Mouse (Mus musculus): Measurements from ENCODE around the gene Srsf1. TPM values are rescaled to one million over a fixed set of nuclear protein-coding genes. Genes with fewer than 3 reads are reported as not detected.

Srsf1 gene
- polyA plus RNA-seq (2012; rRNA removed) = 37.3 and 52.4 TPM in 2 replicates

DNA sequence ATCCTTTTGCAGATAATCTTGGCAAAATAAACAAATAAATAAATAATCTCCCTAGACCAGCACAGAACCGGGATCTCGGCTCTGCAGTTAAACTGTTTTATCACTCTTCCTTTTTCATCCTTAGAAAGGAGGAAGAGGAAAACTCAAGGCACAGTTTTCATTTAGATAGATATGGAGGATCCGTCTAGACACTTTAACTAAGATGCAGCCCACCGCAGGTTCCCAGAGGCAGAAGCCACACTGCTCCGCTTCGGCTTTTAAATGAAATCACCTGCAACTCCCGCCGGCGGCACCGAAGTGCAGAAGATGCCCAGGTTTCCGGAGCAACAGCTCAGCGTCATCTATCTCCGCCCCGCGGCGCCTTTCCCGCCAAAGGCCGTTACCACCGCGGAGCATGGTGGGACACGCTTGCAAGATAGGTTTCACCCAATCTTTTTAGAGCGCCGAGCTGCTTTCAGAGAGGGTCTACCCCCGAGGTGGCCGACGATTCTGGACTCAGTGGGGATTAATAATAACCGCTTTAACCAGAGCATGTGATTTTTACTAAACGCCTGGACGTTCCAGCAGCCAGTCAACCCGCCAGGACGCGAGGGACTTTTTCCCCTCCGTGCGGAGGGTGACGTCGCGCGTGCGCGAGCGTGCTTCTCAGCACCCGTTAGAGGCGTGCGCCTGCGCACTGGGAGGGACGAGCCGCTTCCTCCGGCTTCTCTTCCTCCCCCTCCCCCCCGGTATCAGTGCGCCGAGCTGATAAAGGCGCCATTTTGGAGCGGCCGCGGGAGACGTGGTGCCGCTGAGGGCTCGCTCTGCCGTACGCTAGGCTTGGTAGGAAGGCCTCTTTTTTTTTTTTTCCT is at the start of gene Srsf1:
Gene Srsf1, plus strand, starts transcription at position 430 of the 851 bp plus-strand sequence.
- Histone ChIP-seq H3K36me3 (ENCODE audit: control insufficient read depth, insufficient read depth, low read length) (peaks cover 9% of the 10 kb centered on the region), H3K4me1 (ENCODE audit: control insufficient read depth, insufficient read depth, insufficient read length, low read length) (peaks cover 3% of the 10 kb centered on the region; the same call in 1 of the 2 replicates), H3K27me3 (ENCODE audit: control insufficient read depth, insufficient read depth, low read length) (no peaks in the 10 kb centered on the region), H3K27ac (ENCODE audit: insufficient read depth, low read depth, low read length) (peak within 1 kb of the TSS; percentile 99), H3K4me3 (ENCODE audit: low read depth, low read length) (peak within 1 kb of the TSS; percentile 95)
- peak; percentile 94 for TF ChIP-seq POLR2A (IDR thresholded peaks at IDR 0.05; ENCODE audit: low read depth, low read length)
- TF ChIP-seq CTCF (IDR thresholded peaks at IDR 0.05; ENCODE audit: extremely low read depth, insufficient read length, insufficient replicate concordance, low read depth, low read length) = peak; percentile 11; the same call in 1 of the 2 replicates
- WGBS = under 1% methylated on average over 54 of the region's 60 CpGs

DNA sequence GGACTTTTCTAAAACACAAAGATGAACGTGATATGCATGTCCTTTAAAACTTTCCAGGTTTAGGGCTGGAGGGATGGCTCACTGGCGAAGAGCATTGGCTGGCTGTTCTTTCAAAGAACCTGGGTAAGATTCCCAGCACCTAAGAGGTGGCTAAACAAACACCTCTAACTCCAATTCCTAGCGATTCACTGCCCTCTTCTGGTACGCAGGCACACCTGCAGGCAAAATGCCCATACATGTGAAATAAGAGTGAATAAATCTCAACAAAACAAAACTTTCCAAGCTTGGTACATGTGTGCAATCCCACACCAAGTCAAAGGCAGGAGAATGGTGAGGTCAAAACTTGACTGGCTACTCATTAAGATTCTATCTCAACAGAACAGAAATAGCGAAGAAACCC is 47.4 kb upstream of the Srsf1 start:
- no peak overlapping the region for H3K4me3 ChIP-seq (ENCODE audit: low read depth, low read length)
- H3K27ac ChIP-seq (ENCODE audit: insufficient read depth, low read depth, low read length) = no peak overlapping the region
- H3K36me3 ChIP-seq (ENCODE audit: control insufficient read depth, insufficient read depth, low read length) = no peaks in the 10 kb centered on the region
- 0 out of 2 replicates have a peak, but pooled peaks have one; percentile 11 for TF ChIP-seq CTCF (IDR thresholded peaks at IDR 0.05; ENCODE audit: extremely low read depth, insufficient read length, insufficient replicate concordance, low read depth, low read length)
- no peak for TF ChIP-seq POLR2A (IDR thresholded peaks at IDR 0.05; ENCODE audit: low read depth, low read length)
- no peaks in the 10 kb centered on the region for H3K27me3 ChIP-seq (ENCODE audit: control insufficient read depth, insufficient read depth, low read length)
- WGBS = 94% methylated on average over 5 of the region's 5 CpGs
- H3K4me1 ChIP-seq (ENCODE audit: control insufficient read depth, insufficient read depth, insufficient read length, low read length) = no peaks in the 10 kb centered on the region; the same call in 1 of the 2 replicates

DNA sequence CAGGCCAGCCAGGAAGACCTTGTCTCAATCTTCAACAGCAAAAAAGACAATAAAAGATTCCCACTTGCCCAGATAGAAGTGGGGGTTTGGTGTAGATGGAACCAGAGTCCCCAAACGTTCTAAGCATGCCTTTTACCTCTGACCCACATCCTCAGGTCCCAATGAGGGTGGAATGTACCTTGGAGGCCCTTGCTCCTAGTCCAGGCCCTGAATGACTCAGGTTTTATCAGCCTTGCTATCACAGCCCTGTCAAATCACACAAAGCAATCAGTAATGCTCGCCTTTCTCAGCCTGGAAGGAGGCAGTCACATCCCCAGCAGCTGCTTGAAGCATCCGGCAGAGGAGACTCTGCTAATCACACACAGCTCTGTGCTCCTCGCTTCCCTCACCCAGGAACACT is 44.4 kb upstream of the Srsf1 start:
- no peak overlapping the region for H3K4me3 ChIP-seq (ENCODE audit: low read depth, low read length)
- no peak overlapping the region for H3K27ac ChIP-seq (ENCODE audit: insufficient read depth, low read depth, low read length)
- TF ChIP-seq CTCF (IDR thresholded peaks at IDR 0.05; ENCODE audit: extremely low read depth, insufficient read length, insufficient replicate concordance, low read depth, low read length) (no peak), POLR2A (IDR thresholded peaks at IDR 0.05; ENCODE audit: low read depth, low read length) (no peak)
- no peaks in the 10 kb centered on the region for H3K36me3 ChIP-seq (ENCODE audit: control insufficient read depth, insufficient read depth, low read length)
- WGBS = 64% methylated on average over 4 of the region's 4 CpGs
- H3K4me1 ChIP-seq (ENCODE audit: control insufficient read depth, insufficient read depth, insufficient read length, low read length) = no peaks in the 10 kb centered on the region; the same call in 1 of the 2 replicates
- no peaks in the 10 kb centered on the region for H3K27me3 ChIP-seq (ENCODE audit: control insufficient read depth, insufficient read depth, low read length)

DNA sequence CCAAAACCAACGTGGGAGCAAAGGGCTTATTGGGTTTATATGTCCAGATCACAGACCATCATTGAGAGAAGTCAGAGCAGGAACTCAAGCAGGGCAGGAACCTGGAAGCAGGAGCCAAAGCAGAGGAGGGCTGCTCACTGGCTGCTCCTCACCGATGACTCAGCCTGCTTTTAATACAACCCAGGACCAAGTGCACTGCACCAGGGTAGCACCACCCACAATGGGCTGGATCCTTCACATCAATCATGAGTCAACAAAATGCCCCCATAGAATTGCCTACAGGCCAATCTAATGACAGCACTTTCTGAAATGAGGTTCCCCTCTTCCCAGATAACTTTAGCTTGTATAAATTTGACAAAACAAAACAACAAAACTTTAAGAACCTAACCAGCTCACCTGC is 43.0 kb upstream of the Srsf1 start:
- H3K4me1 ChIP-seq (ENCODE audit: control insufficient read depth, insufficient read depth, insufficient read length, low read length) = peaks cover 7% of the 10 kb centered on the region; the same call in 1 of the 2 replicates
- no peak overlapping the region for H3K4me3 ChIP-seq (ENCODE audit: low read depth, low read length)
- no peaks in the 10 kb centered on the region for H3K27me3 ChIP-seq (ENCODE audit: control insufficient read depth, insufficient read depth, low read length)
- no peak for TF ChIP-seq CTCF (IDR thresholded peaks at IDR 0.05; ENCODE audit: extremely low read depth, insufficient read length, insufficient replicate concordance, low read depth, low read length)
- no peak overlapping the region for H3K27ac ChIP-seq (ENCODE audit: insufficient read depth, low read depth, low read length)
- H3K36me3 ChIP-seq (ENCODE audit: control insufficient read depth, insufficient read depth, low read length) = no peaks in the 10 kb centered on the region
- WGBS = 39% methylated on average over 2 of the region's 2 CpGs

DNA sequence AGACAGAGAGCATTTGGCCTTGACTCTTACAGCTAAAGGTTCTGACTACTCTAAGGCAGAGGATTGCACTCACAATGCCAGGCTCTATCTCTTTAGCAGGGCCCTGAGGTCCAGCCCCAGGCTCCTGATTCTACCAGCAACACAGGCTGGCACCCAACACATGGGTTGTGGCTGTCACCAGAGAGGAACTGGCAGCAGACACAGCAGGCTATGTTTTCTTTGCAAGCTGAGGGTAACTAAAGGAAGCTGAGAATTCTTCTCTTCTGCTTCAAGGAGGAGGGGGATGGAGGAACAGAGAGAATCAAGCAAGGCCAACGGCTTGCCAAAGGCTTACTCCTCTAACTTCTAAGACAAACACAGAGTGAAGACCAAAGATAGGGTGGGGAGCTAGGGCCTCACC is 38.5 kb upstream of the Srsf1 start:
- H3K27ac ChIP-seq (ENCODE audit: insufficient read depth, low read depth, low read length) = 0 out of 2 replicates have a peak overlapping the region, but pooled peaks have one; percentile 77
- H3K4me1 ChIP-seq (ENCODE audit: control insufficient read depth, insufficient read depth, insufficient read length, low read length) = peaks cover 24% of the 10 kb centered on the region
- H3K4me3 ChIP-seq (ENCODE audit: low read depth, low read length) = no peak overlapping the region
- WGBS = 27% methylated on average over 1 of the region's 1 CpGs
- TF ChIP-seq CTCF (IDR thresholded peaks at IDR 0.05; ENCODE audit: extremely low read depth, insufficient read length, insufficient replicate concordance, low read depth, low read length) (no peak), POLR2A (IDR thresholded peaks at IDR 0.05; ENCODE audit: low read depth, low read length) (no peak)
- no peaks in the 10 kb centered on the region for H3K27me3 ChIP-seq (ENCODE audit: control insufficient read depth, insufficient read depth, low read length)
- no peaks in the 10 kb centered on the region for H3K36me3 ChIP-seq (ENCODE audit: control insufficient read depth, insufficient read depth, low read length)

DNA sequence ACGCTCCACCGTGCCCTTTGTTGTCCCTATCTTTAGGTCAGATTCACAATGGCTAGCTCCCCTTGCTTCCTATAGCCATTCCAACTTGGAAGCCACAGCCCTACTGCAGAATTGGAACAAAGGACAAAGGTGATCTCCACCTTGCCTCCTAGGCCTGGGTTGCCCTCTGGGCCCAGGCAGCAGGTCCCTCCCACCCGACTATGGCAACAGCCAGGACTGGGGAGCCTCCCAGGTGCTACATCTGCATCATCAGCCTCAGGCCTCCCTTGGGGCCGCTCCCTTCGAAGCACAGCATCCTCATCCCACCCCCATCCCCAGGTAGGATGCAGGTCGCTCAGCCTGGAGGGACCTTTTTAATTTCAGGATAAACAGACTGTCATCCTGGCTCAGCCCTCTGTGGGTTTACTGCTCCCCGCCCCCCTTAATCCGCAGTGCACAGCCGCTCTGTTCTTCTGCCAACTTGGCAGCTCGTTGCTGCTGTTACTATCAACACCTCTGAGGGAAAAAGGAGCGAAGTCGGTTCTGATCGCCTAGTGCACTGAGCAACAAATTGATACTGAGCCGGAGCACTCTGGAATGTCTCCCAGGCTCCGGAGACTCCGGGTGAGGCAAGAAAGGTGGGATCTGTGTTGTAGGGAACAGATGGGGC is 37.5 kb upstream of the Srsf1 start:
- 15% methylated on average over 16 of the region's 16 CpGs for WGBS
- Histone ChIP-seq H3K4me3 (ENCODE audit: low read depth, low read length) (peak overlapping the region; percentile 9; the same call in 1 of the 2 replicates), H3K27ac (ENCODE audit: insufficient read depth, low read depth, low read length) (peak overlapping the region; percentile 77), H3K27me3 (ENCODE audit: control insufficient read depth, insufficient read depth, low read length) (no peaks in the 10 kb centered on the region), H3K4me1 (ENCODE audit: control insufficient read depth, insufficient read depth, insufficient read length, low read length) (peaks cover 24% of the 10 kb centered on the region), H3K36me3 (ENCODE audit: control insufficient read depth, insufficient read depth, low read length) (no peaks in the 10 kb centered on the region)
- TF ChIP-seq POLR2A (IDR thresholded peaks at IDR 0.05; ENCODE audit: low read depth, low read length) (no peak), CTCF (IDR thresholded peaks at IDR 0.05; ENCODE audit: extremely low read depth, insufficient read length, insufficient replicate concordance, low read depth, low read length) (no peak)

Measured in small intestine, adult 2 months (tissue).